Mouse (Mus musculus) thymus, postnatal 36 days (tissue): ENCODE results near the gene Pdia4.
"Not testable (repeated sequence)": the region's sequence is repeated elsewhere in the genome, so short reads cannot be mapped to it uniquely, and the experiment has no call there.

ENCODE experiments used
- DNase-seq, 2 experiments: peaks; one replicate each; pipeline ENCODE4 v3.0.0; 2022; ENCODE audit warnings: mixed read lengths in 2 of 2

Gene Pdia4

DNA sequence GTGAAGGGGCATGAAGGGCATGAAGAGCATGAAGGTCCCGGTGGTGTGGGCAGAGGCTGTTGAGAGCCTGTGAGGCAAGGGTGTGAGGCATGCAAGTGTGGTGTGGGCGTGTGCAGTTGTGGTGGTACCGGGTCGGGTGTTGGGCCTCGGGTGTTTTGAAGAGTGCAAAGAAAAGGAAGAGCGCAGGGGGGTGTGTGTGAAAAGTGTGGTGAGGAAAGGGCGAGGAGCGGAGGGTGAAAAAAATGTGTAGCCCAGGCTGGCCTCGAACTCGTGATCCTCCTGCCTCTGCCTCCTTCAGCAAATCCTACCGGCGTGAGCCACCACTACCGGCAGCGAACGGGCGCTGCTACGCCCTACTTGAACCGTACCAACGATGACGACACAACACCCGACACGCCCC lies 55.8 kb downstream of the Pdia4 start:
- not testable (repeated sequence) for DNase-seq

DNA sequence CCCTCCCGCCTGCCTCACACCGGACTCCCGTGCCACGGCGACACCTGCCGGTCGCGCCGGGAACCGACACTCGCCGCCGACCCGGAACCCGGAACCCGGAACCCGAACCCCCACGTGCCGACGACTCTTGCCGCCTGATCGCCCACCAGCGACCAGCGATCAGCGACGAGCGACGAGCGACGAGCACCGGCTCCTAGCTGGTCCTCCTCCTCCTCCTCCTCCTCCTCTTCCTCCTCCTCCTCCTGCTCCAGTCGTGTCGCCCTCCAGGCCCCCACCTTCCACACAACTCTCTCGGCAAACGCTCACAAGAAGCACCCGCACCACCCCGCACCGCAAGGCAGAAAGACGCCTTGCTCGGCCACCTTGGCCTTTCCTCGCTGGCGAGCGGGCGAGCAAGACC lies 60.1 kb downstream of the Pdia4 start:
- DNase-seq = not testable (repeated sequence)

GRCm38 (mm10) chr6:47748306-47748705 lies 64.9 kb downstream of the Pdia4 start:
- peak; percentile 92 to 95 for DNase-seq

DNA sequence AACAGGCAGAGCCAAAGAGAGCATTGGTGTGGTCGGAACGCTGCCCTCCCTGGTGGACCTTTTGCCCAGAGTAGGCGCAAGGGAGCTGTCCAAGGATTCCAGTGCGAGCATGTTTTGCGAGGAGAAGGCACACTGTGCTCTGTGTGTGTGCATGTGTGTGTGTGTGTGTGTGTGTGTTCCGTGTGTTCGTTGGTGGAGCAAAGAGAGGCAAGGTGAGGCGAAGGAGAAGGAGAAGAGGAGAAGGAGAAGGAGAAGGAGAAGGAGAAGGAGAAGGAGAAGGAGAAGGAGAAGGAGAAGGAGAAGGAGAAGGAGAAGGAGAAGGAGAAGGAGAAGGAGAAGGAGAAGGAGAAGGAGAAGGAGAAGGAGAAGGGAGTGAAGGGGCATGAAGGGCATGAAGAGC lies 65.3 kb downstream of the Pdia4 start:
- DNase-seq = not testable (repeated sequence)
